Mouse (Mus musculus): ENCODE data around the gene Tor1aip1.

Tor1aip1 gene

GRCm38 (mm10) chr1:156033921-156034320 is 2.4 kb downstream of the Tor1aip1 start:
- no peak for DNase-seq (ENCODE audit: low spot score)

GRCm38 (mm10) chr1:156028340-156028975 is 7.8 kb downstream of the Tor1aip1 start:
- no peak for DNase-seq (ENCODE audit: low spot score)

- DNase-seq (ENCODE audit: low spot score), result no peak
Measured at GRCm38 (mm10) chr1:156027849-156028248, 8.4 kb downstream of the Tor1aip1 start.

GRCm38 (mm10) chr1:156024831-156025503 is 11.3 kb downstream of the Tor1aip1 start:
- no peak for DNase-seq (ENCODE audit: low spot score)

- DNase-seq (ENCODE audit: low spot score), result no peak
Measured at GRCm38 (mm10) chr1:156020402-156020801, 15.9 kb downstream of the Tor1aip1 start.

- DNase-seq (ENCODE audit: low spot score), result no peak
Measured at GRCm38 (mm10) chr1:156019800-156020199, 16.5 kb downstream of the Tor1aip1 start.

GRCm38 (mm10) chr1:156009003-156009402 is 27.3 kb downstream of the Tor1aip1 start:
- DNase-seq (ENCODE audit: low spot score), result no peak

- DNase-seq (ENCODE audit: low spot score), result no peak
Measured at GRCm38 (mm10) chr1:156005906-156006305, 30.4 kb downstream of the Tor1aip1 start.

GRCm38 (mm10) chr1:156003201-156003935 is 32.9 kb downstream of the Tor1aip1 start:
- DNase-seq (ENCODE audit: low spot score), result no peak

- DNase-seq (ENCODE audit: low spot score), result no peak
Measured at GRCm38 (mm10) chr1:156002366-156002765, 33.9 kb downstream of the Tor1aip1 start.

GRCm38 (mm10) chr1:155995612-155996011 is 40.7 kb downstream of the Tor1aip1 start:
- no peak for DNase-seq (ENCODE audit: low spot score)

- DNase-seq (ENCODE audit: low spot score), result no peak
Measured at GRCm38 (mm10) chr1:155994524-155994923, 41.8 kb downstream of the Tor1aip1 start.

- DNase-seq (ENCODE audit: low spot score), result no peak
Measured at GRCm38 (mm10) chr1:155990391-155990790, 45.9 kb downstream of the Tor1aip1 start.

- DNase-seq (ENCODE audit: low spot score), result no peak
Measured at GRCm38 (mm10) chr1:155989387-155989786, 46.9 kb downstream of the Tor1aip1 start.

GRCm38 (mm10) chr1:155987625-155988024 is 48.7 kb downstream of the Tor1aip1 start:
- no peak for DNase-seq (ENCODE audit: low spot score)

GRCm38 (mm10) chr1:155974931-155975330 is 61.3 kb downstream of the Tor1aip1 start:
- DNase-seq (ENCODE audit: low spot score), result no peak

GRCm38 (mm10) chr1:155973719-155974379 is 62.4 kb downstream of the Tor1aip1 start:
- DNase-seq (ENCODE audit: low spot score), result no peak

GRCm38 (mm10) chr1:155973068-155973718 is 63.1 kb downstream of the Tor1aip1 start, which contains the start of gene Cep350:
Gene Cep350 (minus strand): TSS chr1:155973255.
- peak; percentile 96 for DNase-seq (ENCODE audit: low spot score)

GRCm38 (mm10) chr1:155972146-155973067 is 63.9 kb downstream of the Tor1aip1 start:
- peak; percentile 1 for DNase-seq (ENCODE audit: low spot score)
